Mouse (Mus musculus): Measurements from ENCODE around the gene Tmc1.

The Tmc1 gene

GRCm38 (mm10) chr19:20796001-20796400, 158.0 kb downstream of the Tmc1 start:
- DNase-seq, result no peak

- DNase-seq, result no peak
These were observed 159.0 kb downstream of the Tmc1 start for GRCm38 (mm10) chr19:20794999-20795398.

GRCm38 (mm10) chr19:20792811-20793210, 161.2 kb downstream of the Tmc1 start:
- DNase-seq, result no peak

- no peak for DNase-seq
These were observed 166.7 kb downstream of the Tmc1 start for GRCm38 (mm10) chr19:20787289-20787688.

- DNase-seq, result no peak
These were observed 178.3 kb downstream of the Tmc1 start for GRCm38 (mm10) chr19:20775681-20776080.

- no peak for DNase-seq
These were observed 180.1 kb downstream of the Tmc1 start for GRCm38 (mm10) chr19:20773941-20774340.

GRCm38 (mm10) chr19:20764214-20764613, 189.8 kb downstream of the Tmc1 start:
- no peak for DNase-seq

- DNase-seq, result no peak
These were observed 192.2 kb downstream of the Tmc1 start for GRCm38 (mm10) chr19:20761675-20762426.

- no peak for DNase-seq
These were observed 192.9 kb downstream of the Tmc1 start for GRCm38 (mm10) chr19:20761119-20761518.

- no peak for DNase-seq
These were observed 209.4 kb downstream of the Tmc1 start for GRCm38 (mm10) chr19:20744630-20745029.
